Mouse (Mus musculus): ENCODE measurements around the gene Pcnx. TPM values are rescaled to one million over a fixed set of nuclear protein-coding genes. Genes with fewer than 3 reads are reported as not detected.
A peak's percentile ranks its signal among the peaks of the same experiment; 100 is the strongest.
"Not testable (repeated sequence)": the region's sequence is repeated elsewhere in the genome, so short reads cannot be mapped to it uniquely, and the experiment has no call there.

Gene Pcnx
- polyA plus RNA-seq, 1 experiment from 2014 or later = 10.3 TPM

- DNase-seq (ENCODE audit: low spot score); H3K4me1 ChIP-seq (ENCODE audit: control insufficient read depth, insufficient read depth, low read length); H3K27ac ChIP-seq (ENCODE audit: low read depth, low read length); H3K9me3 ChIP-seq (ENCODE audit: control insufficient read depth, low read length); H3K27me3 ChIP-seq (ENCODE audit: control insufficient read depth, insufficient read depth, low read length); H3K36me3 ChIP-seq (ENCODE audit: control insufficient read depth, insufficient read depth, low read length); ATAC-seq (ENCODE audit: insufficient read depth, low FRiP score, low TSS enrichment); H3K4me2 ChIP-seq (ENCODE audit: low read depth); H3K4me3 ChIP-seq (ENCODE audit: low read depth, low read length); H3K9ac ChIP-seq (ENCODE audit: low read length): not testable (repeated sequence)
- WGBS = no CpG with 5 or more reads among the region's 6 CpGs
Measured at GRCm38 (mm10) chr12:82025901-82026633, 166.2 kb downstream of the Pcnx start.

- not testable (repeated sequence) for H3K27ac ChIP-seq (ENCODE audit: low read depth, low read length); H3K36me3 ChIP-seq (ENCODE audit: control insufficient read depth, insufficient read depth, low read length); H3K27me3 ChIP-seq (ENCODE audit: control insufficient read depth, insufficient read depth, low read length); H3K9me3 ChIP-seq (ENCODE audit: control insufficient read depth, low read length); H3K4me1 ChIP-seq (ENCODE audit: control insufficient read depth, insufficient read depth, low read length); DNase-seq (ENCODE audit: low spot score); H3K4me2 ChIP-seq (ENCODE audit: low read depth); H3K4me3 ChIP-seq (ENCODE audit: low read depth, low read length); H3K9ac ChIP-seq (ENCODE audit: low read length)
- no CpG with 5 or more reads among the region's 6 CpGs for WGBS
- peak; percentile 68; the same call in 1 of the 2 replicates for ATAC-seq (ENCODE audit: insufficient read depth, low FRiP score, low TSS enrichment)
Measured at GRCm38 (mm10) chr12:82033524-82033923, 173.7 kb downstream of the Pcnx start.

DNA sequence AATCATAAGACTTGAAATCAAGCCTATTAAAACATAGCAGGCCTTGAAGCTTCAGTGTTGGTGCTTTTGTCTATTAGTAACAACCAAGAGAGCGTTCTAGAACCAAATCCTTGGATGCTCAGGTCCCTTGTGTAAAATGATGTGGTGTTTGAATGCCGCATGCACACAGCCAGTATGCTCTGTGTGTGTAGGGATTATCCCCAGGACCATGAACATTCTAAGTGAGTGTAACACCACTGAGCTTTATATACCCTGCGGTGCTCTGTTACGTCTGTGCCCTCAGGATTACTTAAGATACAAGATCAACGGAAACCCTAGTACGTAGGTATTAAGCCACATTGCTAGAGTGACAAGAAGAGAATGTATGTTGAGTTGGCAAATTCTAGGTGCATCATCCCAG lies 174.2 kb downstream of the Pcnx start:
- ATAC-seq (ENCODE audit: insufficient read depth, low FRiP score, low TSS enrichment); H3K27ac ChIP-seq (ENCODE audit: low read depth, low read length); H3K36me3 ChIP-seq (ENCODE audit: control insufficient read depth, insufficient read depth, low read length); DNase-seq (ENCODE audit: low spot score); H3K4me2 ChIP-seq (ENCODE audit: low read depth); H3K27me3 ChIP-seq (ENCODE audit: control insufficient read depth, insufficient read depth, low read length); H3K4me3 ChIP-seq (ENCODE audit: low read depth, low read length); H3K4me1 ChIP-seq (ENCODE audit: control insufficient read depth, insufficient read depth, low read length); H3K9ac ChIP-seq (ENCODE audit: low read length); H3K9me3 ChIP-seq (ENCODE audit: control insufficient read depth, low read length): not testable (repeated sequence)
- WGBS = no CpG with 5 or more reads among the region's 6 CpGs

GRCm38 (mm10) chr12:82044078-82044477 lies 184.3 kb downstream of the Pcnx start:
- not testable (repeated sequence) for H3K4me3 ChIP-seq (ENCODE audit: low read depth, low read length); H3K4me1 ChIP-seq (ENCODE audit: control insufficient read depth, insufficient read depth, low read length); H3K27me3 ChIP-seq (ENCODE audit: control insufficient read depth, insufficient read depth, low read length); H3K27ac ChIP-seq (ENCODE audit: low read depth, low read length); H3K9ac ChIP-seq (ENCODE audit: low read length); ATAC-seq (ENCODE audit: insufficient read depth, low FRiP score, low TSS enrichment); H3K4me2 ChIP-seq (ENCODE audit: low read depth); H3K9me3 ChIP-seq (ENCODE audit: control insufficient read depth, low read length); H3K36me3 ChIP-seq (ENCODE audit: control insufficient read depth, insufficient read depth, low read length); DNase-seq (ENCODE audit: low spot score)
- WGBS = no CpG with 5 or more reads among the region's 4 CpGs

Other genes with a start within 250 kb of the Pcnx start
- gene Ttc9, start 228.8 kb upstream of the Pcnx start, polyA plus RNA-seq (2014; fragmentation: Nextera tagmentation; extraction: Ambion mirVana) = 2.1 TPM in 2 replicates
- gene Map3k9, start 78.8 kb upstream of the Pcnx start, polyA plus RNA-seq (2014; fragmentation: Nextera tagmentation; extraction: Ambion mirVana) = 3.6 and 3.7 TPM in 2 replicates

Measured in neural tube, embryonic 11.5 days (tissue).